Mouse (Mus musculus): ENCODE measurements around the gene Hsd17b12. TPM values are rescaled to one million over a fixed set of nuclear protein-coding genes. Genes with fewer than 3 reads are reported as not detected.

Hsd17b12 gene
- total and polyA plus RNA-seq, 2 experiments from 2014 or later, result 62.0 to 141 TPM

- 31% methylated on average over 5 of the region's 5 CpGs for WGBS
Measured at GRCm38 (mm10) chr2:94049471-94050176, 108.1 kb downstream of the Hsd17b12 start.

GRCm38 (mm10) chr2:94048733-94049470 lies 108.9 kb downstream of the Hsd17b12 start:
- H3K9me3 ChIP-seq (ENCODE audit: low read length), result no peaks in the 10 kb centered on the region
- WGBS, result 34% methylated on average over 5 of the region's 5 CpGs
- H3K4me1 ChIP-seq (ENCODE audit: insufficient read depth, low read length), result peaks cover 21% of the 10 kb centered on the region
- ATAC-seq (ENCODE audit: low FRiP score), result 0 out of 2 replicates have a peak, but pooled peaks have one; percentile 41
- no peaks in the 10 kb centered on the region for H3K27me3 ChIP-seq (ENCODE audit: insufficient read depth, low read length)
- no peak for DNase-seq (ENCODE audit: low spot score)
- TF ChIP-seq CTCF (IDR thresholded peaks at IDR 0.05), result no peak
- no peak overlapping the region for H3K9ac ChIP-seq (replicated peaks; ENCODE audit: low read length, poor library complexity, severe bottlenecking)
- H3K4me3 ChIP-seq (ENCODE audit: low read depth, low read length), result no peak overlapping the region
- H3K4me2 ChIP-seq (ENCODE audit: low read depth, low read length, poor library complexity, severe bottlenecking), result peak overlapping the region; percentile 9; the same call in 1 of the 2 replicates
- no peaks in the 10 kb centered on the region for H3K36me3 ChIP-seq (ENCODE audit: insufficient read depth, low read length)
- H3K27ac ChIP-seq (ENCODE audit: low read depth, low read length), result peak overlapping the region; percentile 79

More at GRCm38 (mm10) chr2:94049471-94050176, 108.1 kb downstream of the Hsd17b12 start:
- TF ChIP-seq CTCF (IDR thresholded peaks at IDR 0.05), result no peak
- no peaks in the 10 kb centered on the region for H3K9me3 ChIP-seq (ENCODE audit: low read length)
- DNase-seq (ENCODE audit: low spot score) (peak; percentile 72), ATAC-seq (ENCODE audit: low FRiP score) (peak; percentile 64; the same call in 1 of the 2 replicates)
- H3K4me3 ChIP-seq (ENCODE audit: low read depth, low read length), result no peak overlapping the region
- H3K4me1 ChIP-seq (ENCODE audit: insufficient read depth, low read length), result peaks cover 21% of the 10 kb centered on the region
- H3K9ac ChIP-seq (replicated peaks; ENCODE audit: low read length, poor library complexity, severe bottlenecking), result no peak overlapping the region
- peak overlapping the region; percentile 79 for H3K27ac ChIP-seq (ENCODE audit: low read depth, low read length)
- H3K36me3 ChIP-seq (ENCODE audit: insufficient read depth, low read length), result no peaks in the 10 kb centered on the region
- peak overlapping the region; percentile 9; the same call in 1 of the 2 replicates for H3K4me2 ChIP-seq (ENCODE audit: low read depth, low read length, poor library complexity, severe bottlenecking)
- no peaks in the 10 kb centered on the region for H3K27me3 ChIP-seq (ENCODE audit: insufficient read depth, low read length)

- H3K9ac ChIP-seq (replicated peaks; ENCODE audit: low read length, poor library complexity, severe bottlenecking), result no peak overlapping the region
- DNase-seq (ENCODE audit: low spot score) (peak; percentile 49), ATAC-seq (ENCODE audit: low FRiP score) (no peak)
- WGBS, result 17% methylated on average over 1 of the region's 1 CpGs
- H3K9me3 ChIP-seq (ENCODE audit: low read length), result no peaks in the 10 kb centered on the region
- H3K4me3 ChIP-seq (ENCODE audit: low read depth, low read length), result no peak overlapping the region
- no peak overlapping the region for H3K4me2 ChIP-seq (ENCODE audit: low read depth, low read length, poor library complexity, severe bottlenecking)
- no peaks in the 10 kb centered on the region for H3K36me3 ChIP-seq (ENCODE audit: insufficient read depth, low read length)
- H3K4me1 ChIP-seq (ENCODE audit: insufficient read depth, low read length), result peaks cover 21% of the 10 kb centered on the region
- no peak for TF ChIP-seq CTCF (IDR thresholded peaks at IDR 0.05)
- H3K27me3 ChIP-seq (ENCODE audit: insufficient read depth, low read length), result no peaks in the 10 kb centered on the region
- peak overlapping the region; percentile 79 for H3K27ac ChIP-seq (ENCODE audit: low read depth, low read length)
Measured at GRCm38 (mm10) chr2:94048271-94048670, 109.5 kb downstream of the Hsd17b12 start.

- H3K27ac ChIP-seq (ENCODE audit: low read depth, low read length), result peak overlapping the region; percentile 21; the same call in 1 of the 2 replicates
- WGBS, result 61% methylated on average over 6 of the region's 6 CpGs
Measured at GRCm38 (mm10) chr2:94045411-94046090, 112.2 kb downstream of the Hsd17b12 start.

GRCm38 (mm10) chr2:94044174-94044573 lies 113.6 kb downstream of the Hsd17b12 start:
- no peak for DNase-seq (ENCODE audit: low spot score)
- Histone ChIP-seq H3K27ac (ENCODE audit: low read depth, low read length) (peak overlapping the region; percentile 45; the same call in 1 of the 2 replicates), H3K9me3 (ENCODE audit: low read length) (no peaks in the 10 kb centered on the region), H3K9ac (replicated peaks; ENCODE audit: low read length, poor library complexity, severe bottlenecking) (no peak overlapping the region), H3K4me1 (ENCODE audit: insufficient read depth, low read length) (peaks cover 13% of the 10 kb centered on the region), H3K27me3 (ENCODE audit: insufficient read depth, low read length) (no peaks in the 10 kb centered on the region), H3K36me3 (ENCODE audit: insufficient read depth, low read length) (no peaks in the 10 kb centered on the region), H3K4me3 (ENCODE audit: low read depth, low read length) (no peak overlapping the region), H3K4me2 (ENCODE audit: low read depth, low read length, poor library complexity, severe bottlenecking) (no peak overlapping the region)
- WGBS, result 60% methylated on average over 2 of the region's 2 CpGs
- no peak for ATAC-seq (ENCODE audit: low FRiP score)
- no peak for TF ChIP-seq CTCF (IDR thresholded peaks at IDR 0.05)

More at GRCm38 (mm10) chr2:94045411-94046090, 112.2 kb downstream of the Hsd17b12 start:
- no peak overlapping the region for H3K4me3 ChIP-seq (ENCODE audit: low read depth, low read length)
- H3K27me3 ChIP-seq (ENCODE audit: insufficient read depth, low read length), result no peaks in the 10 kb centered on the region
- no peak overlapping the region for H3K4me2 ChIP-seq (ENCODE audit: low read depth, low read length, poor library complexity, severe bottlenecking)
- DNase-seq (ENCODE audit: low spot score), result peak; percentile 46
- H3K9me3 ChIP-seq (ENCODE audit: low read length), result no peaks in the 10 kb centered on the region
- no peak for ATAC-seq (ENCODE audit: low FRiP score)
- H3K36me3 ChIP-seq (ENCODE audit: insufficient read depth, low read length), result no peaks in the 10 kb centered on the region
- H3K9ac ChIP-seq (replicated peaks; ENCODE audit: low read length, poor library complexity, severe bottlenecking), result no peak overlapping the region
- no peak for TF ChIP-seq CTCF (IDR thresholded peaks at IDR 0.05)
- peaks cover 21% of the 10 kb centered on the region for H3K4me1 ChIP-seq (ENCODE audit: insufficient read depth, low read length)
